In the genomic region with DNA sequence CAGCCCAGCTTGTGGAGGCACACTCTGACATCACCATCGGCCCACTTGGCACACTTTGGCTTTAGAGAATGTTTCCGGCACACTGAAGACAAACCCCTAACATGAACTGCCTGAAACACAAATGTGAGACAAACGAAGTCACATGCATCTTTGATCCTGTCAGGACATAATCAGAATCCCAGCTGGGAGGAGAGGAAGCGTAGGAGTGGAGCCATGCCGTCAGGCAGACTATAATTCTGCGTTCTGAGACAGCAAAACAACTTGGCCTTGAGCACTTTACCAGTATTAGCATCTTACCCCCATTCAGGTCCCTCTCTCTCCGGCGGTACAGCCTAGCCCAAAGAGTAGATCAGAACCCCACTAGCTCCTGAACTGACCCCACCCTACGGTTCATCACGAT, we compare ENCODE assay signal across 29 mouse cellular contexts. TPM values are rescaled to one million over a fixed set of nuclear protein-coding genes. Genes with fewer than 3 reads are reported as not detected.
DNase-seq lines count a peak whose midpoint lies in the region; ATAC-seq and TF ChIP-seq lines count a peak whose summit lies in the region.
"Had no signal": no experiment of that assay in that cellular context is flagged by ENCODE, and none has a peak within 500 bp of the region (broad histone marks: within the 10 kb centered on the region; RNA-seq: fewer than 3 reads in every experiment).

No protein-coding gene starts in this region.

- intact Hi-C loops in heart, postnatal 10 days (cut with DNase I) = loop anchor here (5.0 kb wide), 2 partner anchors 74 to 89 kb away; a partner anchor contains a TSS

- WGBS in kidney, postnatal 0 days = 49% methylated on average over 10 of the region's 10 CpGs
- 89% methylated on average over 10 of the region's 10 CpGs for WGBS in hindbrain, embryonic 13.5 days

- H3K4me2 ChIP-seq in kidney, postnatal 0 days (ENCODE audit: low read length) = no peak overlapping the region
- H3K4me2 ChIP-seq in hindbrain, embryonic 13.5 days = no peak overlapping the region
- H3K4me2 ChIP-seq: hindbrain, embryonic 12.5 days; kidney, embryonic 15.5 days; limb, embryonic 13.5 days; liver, embryonic 12.5 days; midbrain, embryonic 12.5 days; neural tube, embryonic 15.5 days; stomach, embryonic 15.5 days had no signal

- no peak for ATAC-seq in kidney, postnatal 0 days (replicated peaks; ENCODE audit: low FRiP score, low read depth)
- ATAC-seq in hindbrain, embryonic 13.5 days (ENCODE audit: low FRiP score) = no peak
- ATAC-seq: forebrain, embryonic 14.5 days; liver, embryonic 12.5 days had no signal

- H3K4me1 ChIP-seq in kidney, postnatal 0 days (replicated peaks; ENCODE audit: insufficient read depth, low read length) = peaks cover 5% of the 10 kb centered on the region; the same call in 1 of the 2 replicates
- peaks cover 14% of the 10 kb centered on the region for H3K4me1 ChIP-seq in hindbrain, embryonic 13.5 days (replicated peaks)

- H3K36me3 ChIP-seq in kidney, postnatal 0 days (ENCODE audit: insufficient read depth, low read length) = no peaks in the 10 kb centered on the region
- H3K36me3 ChIP-seq in hindbrain, embryonic 13.5 days = peaks cover 6% of the 10 kb centered on the region; the same call in 1 of the 2 replicates
- H3K36me3 ChIP-seq: hindbrain, embryonic 12.5 days; kidney, embryonic 15.5 days; limb, embryonic 13.5 days; liver, embryonic 12.5 days; midbrain, embryonic 12.5 days; stomach, embryonic 15.5 days had no signal

- peak; percentile 44 for DNase-seq in kidney, postnatal 0 days (ENCODE audit: low spot score)
- DNase-seq in kidney, postnatal 25 days = no peak
- peak; percentile 28 for DNase-seq in right cerebral cortex, adult 18-20 months
- DNase-seq in right cerebral cortex, postnatal 25 days = no peak
- peak; percentile 46 to 59 for DNase-seq in heart, postnatal 10 days
- DNase-seq in yolk sac, embryonic 10.5 days (ENCODE audit: low spot score) = no peak
- DNase-seq: adrenal gland, adult 2 months; cerebellum, adult 8-10 months; gastrocnemius, postnatal 25 days; kidney, adult 11 months; lung, adult 18-20 months; lung, postnatal 10 days; thymus, postnatal 25 days had no signal

- no peak overlapping the region for H3K27ac ChIP-seq in kidney, postnatal 0 days
- H3K27ac ChIP-seq in hindbrain, embryonic 13.5 days = no peak overlapping the region
- H3K27ac ChIP-seq: hindbrain, embryonic 12.5 days; kidney, embryonic 15.5 days; limb, embryonic 13.5 days; liver, embryonic 12.5 days; midbrain, embryonic 12.5 days; neural tube, embryonic 15.5 days; stomach, embryonic 15.5 days had no signal

- TF ChIP-seq CTCF in kidney, postnatal 0 days (IDR thresholded peaks at IDR 0.05; ENCODE audit: low read depth) = no peak

- H3K9ac ChIP-seq in kidney, postnatal 0 days (ENCODE audit: low read depth, low read length) = no peak overlapping the region
- no peak overlapping the region for H3K9ac ChIP-seq in hindbrain, embryonic 13.5 days
- H3K9ac ChIP-seq: hindbrain, embryonic 12.5 days; kidney, embryonic 15.5 days; limb, embryonic 13.5 days; liver, embryonic 12.5 days; midbrain, embryonic 12.5 days; neural tube, embryonic 15.5 days; stomach, embryonic 15.5 days had no signal

- H3K9me3 ChIP-seq in kidney, postnatal 0 days (replicated peaks; ENCODE audit: low read length) = no peaks in the 10 kb centered on the region
- no peaks in the 10 kb centered on the region for H3K9me3 ChIP-seq in hindbrain, embryonic 13.5 days
- H3K9me3 ChIP-seq: hindbrain, embryonic 12.5 days; kidney, embryonic 15.5 days; limb, embryonic 13.5 days; liver, embryonic 12.5 days; midbrain, embryonic 12.5 days; neural tube, embryonic 15.5 days; stomach, embryonic 15.5 days had no signal

- H3K4me3 ChIP-seq in kidney, postnatal 0 days (replicated peaks; ENCODE audit: low read depth, low read length) = no peak overlapping the region
- no peak overlapping the region for H3K4me3 ChIP-seq in hindbrain, embryonic 13.5 days
- H3K4me3 ChIP-seq: hindbrain, embryonic 12.5 days; kidney, embryonic 15.5 days; limb, embryonic 13.5 days; liver, embryonic 12.5 days; midbrain, embryonic 12.5 days; neural tube, embryonic 15.5 days; stomach, embryonic 15.5 days had no signal

- no peaks in the 10 kb centered on the region for H3K27me3 ChIP-seq in kidney, postnatal 0 days (ENCODE audit: insufficient read depth, low read length)
- no peaks in the 10 kb centered on the region for H3K27me3 ChIP-seq in hindbrain, embryonic 13.5 days
- H3K27me3 ChIP-seq: hindbrain, embryonic 12.5 days; kidney, embryonic 15.5 days; limb, embryonic 13.5 days; midbrain, embryonic 12.5 days; neural tube, embryonic 15.5 days; stomach, embryonic 15.5 days had no signal

RNA-seq across cellular contexts. Expression of a gene that starts 21.3 kb away (rescaled TPM):
- polyA plus RNA-seq in kidney, postnatal 0 days (2015; fragmentation: Nextera tagmentation; extraction: Ambion mirVana) = 0.15 and 0.36 TPM in 2 replicates
- 10 to 100 TPM in 1 of 2 experiments, 1 to 10 TPM in 1; 3.8 to 28.3 TPM for total RNA-seq in heart, postnatal 10 days (2021)
- 9.1 and 11.8 TPM in 2 replicates for polyA plus RNA-seq in hindbrain, embryonic 13.5 days (2015; fragmentation: Nextera tagmentation; extraction: Ambion mirVana)
- total RNA-seq: MEL had no signal
- polyA plus RNA-seq: liver, embryonic 12.5 days had no signal

RNA-seq across cellular contexts. Expression of a gene that starts 46.2 kb away (rescaled TPM):
- not detected in 2 replicates for polyA plus RNA-seq in kidney, postnatal 0 days (2015; fragmentation: Nextera tagmentation; extraction: Ambion mirVana)
- total RNA-seq in heart, postnatal 10 days (2021) = not detected
- polyA plus RNA-seq in hindbrain, embryonic 13.5 days (2015; fragmentation: Nextera tagmentation; extraction: Ambion mirVana) = not detected in 2 replicates
- total RNA-seq: adrenal gland, adult 2 months; gastrocnemius, postnatal 25 days; left cerebral cortex, adult 18-20 months; left cerebral cortex, postnatal 25 days; MEL had no signal
- polyA plus RNA-seq: adrenal gland, adult 2 months; C2C12; embryonic facial prominence, embryonic 14.5 days; forebrain, embryonic 14.5 days; heart, embryonic 14.5 days; hindbrain, embryonic 12.5 days; kidney, embryonic 15.5 days; large intestine, adult 2 months; limb, embryonic 13.5 days; liver, embryonic 12.5 days; midbrain, embryonic 12.5 days; neural tube, embryonic 15.5 days; stomach, embryonic 15.5 days had no signal

Comparison
In these comparisons a context has a peak if more than half of its experiments do, and no peak if none do; other contexts are left out.
1. DNase-seq: peak in kidney, postnatal 0 days (single experiment), right cerebral cortex, adult 18-20 months (single experiment) and heart, postnatal 10 days (2 of 2); none in kidney, postnatal 25 days (0 of 2), right cerebral cortex, postnatal 25 days (single experiment) and yolk sac, embryonic 10.5 days (single experiment).